8 mouse cellular contexts compared by ENCODE assay signal in the genomic region with DNA sequence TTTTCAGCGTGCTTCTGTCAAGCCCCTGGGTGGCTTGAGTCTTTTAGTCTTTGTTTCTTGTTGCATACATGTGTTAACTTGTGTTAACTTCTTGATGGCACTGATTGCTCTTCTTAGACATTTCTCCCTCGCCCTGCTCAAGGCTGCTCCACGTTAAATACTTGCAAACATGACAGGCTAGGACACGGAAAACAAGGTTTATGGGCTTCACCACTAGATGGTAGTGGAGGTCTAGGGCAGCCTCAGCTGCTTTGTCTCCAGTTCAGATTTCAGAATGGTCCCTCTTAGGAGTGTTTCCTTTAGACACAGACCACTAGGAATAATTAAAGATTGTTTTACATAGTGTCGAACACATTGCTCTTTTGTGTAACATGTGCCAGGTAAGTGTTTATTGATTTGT. TPM values are rescaled to one million over a fixed set of nuclear protein-coding genes. Genes with fewer than 3 reads are reported as not detected.
A peak's percentile ranks its signal among the peaks of the same experiment; 100 is the strongest.
DNase-seq lines count a peak whose midpoint lies in the region; ATAC-seq and TF ChIP-seq lines count a peak whose summit lies in the region.

No protein-coding gene starts in this region.

- peak; percentile 87 for ATAC-seq in forebrain, embryonic 15.5 days (replicated peaks)
- peak; percentile 48; the same call in 1 of the 2 replicates for ATAC-seq in intestine, embryonic 16.5 days
- ATAC-seq in erythroblast, adult 5-6 weeks (replicated peaks; ENCODE audit: low FRiP score, poor library complexity, severe bottlenecking): no peak

- DNase-seq in ovary, postnatal 10 days (ENCODE audit: low spot score): peak; percentile 7
- no peak for DNase-seq in ovary, adult 18-20 months (ENCODE audit: low spot score)
- DNase-seq in brain, adult 2 months (ENCODE audit: low read depth, low spot score): peak; percentile 89
- no peak for DNase-seq in lung, adult 2 months
- peak; percentile 43 for DNase-seq in ovary, postnatal 14 days (ENCODE audit: low spot score)

- no peaks in the 10 kb centered on the region for H3K36me3 ChIP-seq in forebrain, embryonic 15.5 days
- H3K36me3 ChIP-seq in intestine, embryonic 16.5 days (ENCODE audit: control insufficient read depth, insufficient read depth, low read length): no peaks in the 10 kb centered on the region

- H3K4me3 ChIP-seq in forebrain, embryonic 15.5 days: no peak overlapping the region
- no peak overlapping the region for H3K4me3 ChIP-seq in intestine, embryonic 16.5 days (ENCODE audit: low read length)
- H3K4me3 ChIP-seq in lung, adult 2 months (replicated peaks; ENCODE audit: extremely low read depth, low read depth, low read length): no peak overlapping the region

- no peaks in the 10 kb centered on the region for H3K27me3 ChIP-seq in forebrain, embryonic 15.5 days
- H3K27me3 ChIP-seq in intestine, embryonic 16.5 days (replicated peaks; ENCODE audit: control insufficient read depth, insufficient read depth, low read length): no peaks in the 10 kb centered on the region

- no peak overlapping the region for H3K9ac ChIP-seq in forebrain, embryonic 15.5 days (replicated peaks)
- H3K9ac ChIP-seq in intestine, embryonic 16.5 days (ENCODE audit: low read depth, low read length): no peak overlapping the region

- no peak for TF ChIP-seq POLR2A in lung, adult 2 months (IDR thresholded peaks at IDR 0.05; ENCODE audit: borderline replicate concordance, extremely low read depth, low read depth, low read length)

- no peaks in the 10 kb centered on the region for H3K4me1 ChIP-seq in forebrain, embryonic 15.5 days
- H3K4me1 ChIP-seq in intestine, embryonic 16.5 days (ENCODE audit: control insufficient read depth, insufficient read depth, low read length): 0 out of 2 replicates have a peak, but pooled peaks cover under 1% of the 10 kb centered on the region
- no peaks in the 10 kb centered on the region for H3K4me1 ChIP-seq in lung, adult 2 months (ENCODE audit: control insufficient read depth, insufficient read depth, low read length)

- no peaks in the 10 kb centered on the region for H3K9me3 ChIP-seq in forebrain, embryonic 15.5 days
- no peaks in the 10 kb centered on the region for H3K9me3 ChIP-seq in intestine, embryonic 16.5 days (ENCODE audit: control insufficient read depth, low read length)

- no peak overlapping the region for H3K27ac ChIP-seq in forebrain, embryonic 15.5 days (replicated peaks)
- no peak overlapping the region for H3K27ac ChIP-seq in intestine, embryonic 16.5 days (ENCODE audit: low read length)

- peak; percentile 41; the same call in 1 of the 2 replicates for TF ChIP-seq CTCF in lung, adult 2 months (IDR thresholded peaks at IDR 0.05; ENCODE audit: insufficient read depth, low read length)

- H3K4me2 ChIP-seq in forebrain, embryonic 15.5 days (replicated peaks): no peak overlapping the region
- no peak overlapping the region for H3K4me2 ChIP-seq in intestine, embryonic 16.5 days (ENCODE audit: low read depth, low read length)

- 42% methylated on average over 5 of the region's 5 CpGs for WGBS in forebrain, embryonic 15.5 days
- 21% methylated on average over 5 of the region's 5 CpGs for WGBS in intestine, embryonic 16.5 days
- WGBS in lung, adult 2 months: 14% methylated on average over 5 of the region's 5 CpGs

RNA-seq across cellular contexts. Expression of gene Gpr87, which starts 19.7 kb away (rescaled TPM):
- polyA plus RNA-seq in forebrain, embryonic 15.5 days (2015; fragmentation: Nextera tagmentation; extraction: Ambion mirVana): 0.15 TPM in 1 of 2 replicates, not detected in the other
- not detected in 2 replicates for polyA plus RNA-seq in intestine, embryonic 16.5 days (2015; fragmentation: Nextera tagmentation; extraction: Ambion mirVana)
- 5.2 TPM in 1 of 2 replicates, not detected in the other for polyA plus RNA-seq in lung, adult 2 months (2012; rRNA removed)
- not detected in 2 replicates for total RNA-seq in erythroblast, adult 5-6 weeks (2015; ENCODE audit: low replicate concordance)
- not detected in 2 replicates for total RNA-seq in erythroblast, adult 5-6 weeks (2017; ENCODE audit: low replicate concordance)

RNA-seq across cellular contexts. Expression of gene P2ry14, which starts 21.8 kb away (rescaled TPM):
- polyA plus RNA-seq in forebrain, embryonic 15.5 days (2015; fragmentation: Nextera tagmentation; extraction: Ambion mirVana): 3.0 and 3.5 TPM in 2 replicates
- 10.4 and 12.1 TPM in 2 replicates for polyA plus RNA-seq in intestine, embryonic 16.5 days (2015; fragmentation: Nextera tagmentation; extraction: Ambion mirVana)
- 4.6 and 8.0 TPM in 2 replicates for polyA plus RNA-seq in lung, adult 2 months (2012; rRNA removed)
- total RNA-seq in erythroblast, adult 5-6 weeks (2015; ENCODE audit: low replicate concordance): 0.96 and 4.0 TPM in 2 replicates
- total RNA-seq in erythroblast, adult 5-6 weeks (2017; ENCODE audit: low replicate concordance): 0.98 and 3.1 TPM in 2 replicates

RNA-seq across cellular contexts. Expression of gene P2ry13, which starts 35.4 kb away (rescaled TPM):
- 1.5 and 1.7 TPM in 2 replicates for polyA plus RNA-seq in forebrain, embryonic 15.5 days (2015; fragmentation: Nextera tagmentation; extraction: Ambion mirVana)
- polyA plus RNA-seq in intestine, embryonic 16.5 days (2015; fragmentation: Nextera tagmentation; extraction: Ambion mirVana): 1.3 and 1.6 TPM in 2 replicates
- 3.0 TPM in 2 replicates for polyA plus RNA-seq in lung, adult 2 months (2012; rRNA removed)
- total RNA-seq in erythroblast, adult 5-6 weeks (2015; ENCODE audit: low replicate concordance): 1.7 and 9.8 TPM in 2 replicates
- 1.7 and 2.2 TPM in 2 replicates for total RNA-seq in erythroblast, adult 5-6 weeks (2017; ENCODE audit: low replicate concordance)

Comparison
In these comparisons a context has a peak if more than half of its experiments do, and no peak if none do; other contexts are left out.
1. DNase-seq: peak in ovary, postnatal 10 days (single experiment), brain, adult 2 months (single experiment) and ovary, postnatal 14 days (single experiment); none in ovary, adult 18-20 months (single experiment) and lung, adult 2 months (single experiment).